Mouse (Mus musculus): ENCODE measurements around the gene Serinc3.

DNA sequence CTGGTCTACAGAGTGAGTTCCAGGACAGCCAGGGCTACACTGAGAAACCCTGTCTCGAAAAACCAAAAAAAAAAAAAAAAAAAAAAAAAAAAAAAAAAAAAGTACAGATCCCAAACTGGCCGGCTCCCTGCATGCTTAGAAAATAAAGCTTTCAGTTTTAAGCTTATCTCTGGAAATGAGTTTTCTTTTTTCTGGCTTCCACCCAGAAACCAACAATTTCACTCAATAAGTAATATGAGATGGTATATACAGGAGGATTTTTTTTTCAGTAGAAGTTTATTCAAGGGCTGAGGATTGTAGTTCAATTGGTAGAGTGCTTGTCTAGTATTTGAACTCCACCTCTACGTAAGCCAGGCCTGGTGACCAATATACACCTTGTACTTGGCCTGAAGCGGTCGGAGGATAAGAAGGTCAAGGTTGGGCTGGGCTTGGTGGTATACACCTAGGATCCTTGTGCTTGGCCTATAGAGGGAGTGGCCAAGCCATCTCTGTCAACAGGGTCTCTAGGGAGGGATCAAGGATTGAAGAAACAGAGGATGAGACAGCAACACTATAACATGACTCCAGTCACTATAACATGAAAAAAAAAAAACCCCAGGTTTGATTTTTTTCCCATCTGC lies 1.6 kb upstream of the Serinc3 start:
- TF ChIP-seq CTCF (IDR thresholded peaks at IDR 0.05; ENCODE audit: borderline replicate concordance, extremely low read depth, insufficient read depth, insufficient read length) (no peak), POLR2A (IDR thresholded peaks at IDR 0.05; ENCODE audit: borderline replicate concordance, extremely low read depth, insufficient read depth, insufficient read length, poor library complexity, severe bottlenecking) (no peak)

Data from brain, embryonic 14.5 days (tissue).